Mouse (Mus musculus) cerebellum, adult 2 months (tissue): ENCODE results near the gene Arrb1.

Experiments used
- CTCF ChIP-seq: fragments of 200-500 bp; IDR thresholded peaks from 2 replicates; pipeline ENCODE4 v1.5.1; 2011; ENCODE audit warnings: low read depth, mild to moderate bottlenecking, control low read depth, low read length, moderate library complexity, borderline replicate concordance; ENCODE audit not compliant: insufficient read depth
- POLR2A ChIP-seq: fragments of 200-500 bp; IDR thresholded peaks from 2 replicates; pipeline ENCODE4 v1.6.1; 2011; ENCODE audit warnings: low read length, control low read depth, borderline replicate concordance; ENCODE audit not compliant: insufficient read depth

GRCm38 (mm10) chr7:99539201-99539891 lies 4.1 kb downstream of the Arrb1 start:
- no peak for TF ChIP-seq POLR2A
- TF ChIP-seq CTCF: no peak
